Mouse (Mus musculus): ENCODE measurements around the gene Gm10961.

DNA sequence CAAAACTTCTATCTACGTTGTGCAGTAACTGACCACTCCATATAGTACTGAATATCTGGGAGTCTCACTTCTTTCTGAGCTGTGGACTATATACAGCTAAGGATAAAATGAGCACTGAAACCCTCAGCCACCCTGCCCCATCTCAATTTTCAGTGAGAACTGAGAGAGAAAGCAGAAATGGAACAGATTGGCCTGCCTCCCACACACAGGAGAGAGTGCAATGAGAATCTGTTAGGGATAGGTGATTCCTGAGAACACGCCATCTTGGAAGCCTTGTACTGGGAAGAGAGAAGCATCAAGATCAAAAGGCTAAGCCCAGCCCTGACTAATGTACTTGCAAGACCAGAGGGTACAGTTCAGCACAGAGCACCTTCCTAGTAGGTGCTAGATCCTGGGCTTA lies 2.6 kb upstream of the Gm10961 start:
- TF ChIP-seq CTCF (IDR thresholded peaks at IDR 0.05; ENCODE audit: insufficient read depth, low read depth, low read length) (no peak), POLR2A (IDR thresholded peaks at IDR 0.05; ENCODE audit: insufficient read depth, low read depth, low read length) (no peak)

Data from olfactory bulb, adult 2 months (tissue).